Mouse (Mus musculus): ENCODE results near the gene Rab40c. TPM values are rescaled to one million over a fixed set of nuclear protein-coding genes. Genes with fewer than 3 reads are reported as not detected.

Gene Rab40c
- polyA plus RNA-seq, 2 experiments: 3.4 to 6.4 TPM

DNA sequence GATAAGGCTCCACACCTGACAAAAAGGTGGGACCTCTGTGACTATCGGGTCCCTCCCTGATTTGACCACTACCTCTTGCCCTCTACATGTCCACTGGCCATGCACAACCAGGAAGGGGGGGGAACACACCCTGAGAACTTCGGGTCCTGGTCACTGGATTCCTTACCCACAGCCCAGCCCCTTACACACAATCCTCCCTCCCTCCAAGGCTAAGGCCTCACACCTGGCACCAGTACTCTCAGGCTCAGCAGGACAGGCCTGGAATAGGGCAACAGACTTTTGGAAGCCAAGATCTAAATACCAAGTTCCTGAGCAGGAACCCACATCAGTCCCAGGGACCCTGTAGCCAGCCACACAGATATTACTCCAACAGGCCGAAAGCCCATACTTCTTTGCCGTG lies 80.6 kb downstream of the Rab40c start:
- Histone ChIP-seq H3K27ac (no peak overlapping the region), H3K4me2 (ENCODE audit: low read depth) (no peak overlapping the region), H3K4me1 (replicated peaks; ENCODE audit: control insufficient read depth in 2 of 2, insufficient read depth in 2 of 2, low read length in 1 of 2) (peaks cover 12 to 14% of the 10 kb centered on the region in 2 experiments), H3K27me3 (ENCODE audit: control insufficient read depth, insufficient read depth, low read length) (no peaks in the 10 kb centered on the region), H3K9ac (replicated peaks) (no peak overlapping the region), H3K9me3 (ENCODE audit: control insufficient read depth, low read length) (no peaks in the 10 kb centered on the region), H3K36me3 (replicated peaks; ENCODE audit: control insufficient read depth, insufficient read depth, low read depth) (peaks cover 32% of the 10 kb centered on the region), H3K4me3 (ENCODE audit: insufficient read depth in 1 of 2, low read depth in 2 of 2, low read length in 2 of 2) (no peak overlapping the region)
- no peak for ATAC-seq (ENCODE audit: insufficient read depth)
- no peak for TF ChIP-seq EP300 (IDR thresholded peaks at IDR 0.05; ENCODE audit: low read depth)
- no peak for TF ChIP-seq CTCF (IDR thresholded peaks at IDR 0.05; ENCODE audit: low read depth)
- WGBS (ENCODE audit: insufficient replicate concordance): 75% methylated on average over 4 of the region's 4 CpGs
- no peak for DNase-seq (ENCODE audit: low read depth in 3 of 3, low spot score in 3 of 3)

DNA sequence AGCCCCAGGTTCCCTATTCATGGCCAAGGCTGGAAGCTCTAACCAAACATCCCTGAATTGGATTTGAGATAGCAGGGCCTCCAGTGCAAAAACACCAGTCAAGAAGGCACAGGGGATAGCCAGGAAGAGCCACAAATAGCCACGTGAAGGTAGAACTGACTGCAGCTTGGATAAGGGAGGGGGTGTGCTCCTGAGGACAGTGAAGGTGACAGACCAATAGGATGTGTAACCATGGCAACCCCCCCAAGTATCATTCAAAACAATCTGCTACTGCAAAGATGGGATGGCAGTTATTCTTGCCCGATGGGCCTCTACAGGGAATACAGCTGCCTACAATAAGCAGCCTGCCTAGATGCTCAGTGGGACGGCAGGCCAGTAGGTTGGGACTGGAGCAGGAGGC lies 82.0 kb downstream of the Rab40c start:
- ATAC-seq (ENCODE audit: insufficient read depth): no peak
- Histone ChIP-seq H3K27me3 (ENCODE audit: control insufficient read depth, insufficient read depth, low read length) (no peaks in the 10 kb centered on the region), H3K4me2 (ENCODE audit: low read depth) (no peak overlapping the region), H3K9me3 (ENCODE audit: control insufficient read depth, low read length) (no peaks in the 10 kb centered on the region), H3K27ac (no peak overlapping the region), H3K9ac (replicated peaks) (no peak overlapping the region), H3K4me1 (replicated peaks; ENCODE audit: control insufficient read depth in 2 of 2, insufficient read depth in 2 of 2, low read length in 1 of 2) (peaks cover 3 to 6% of the 10 kb centered on the region in 2 experiments; a peak in 1 of 4 replicates), H3K4me3 (ENCODE audit: insufficient read depth in 1 of 2, low read depth in 2 of 2, low read length in 2 of 2) (no peak overlapping the region), H3K36me3 (replicated peaks; ENCODE audit: control insufficient read depth, insufficient read depth, low read depth) (peaks cover 32% of the 10 kb centered on the region)
- no peak for DNase-seq (ENCODE audit: low read depth in 3 of 3, low spot score in 3 of 3)
- TF ChIP-seq CTCF (IDR thresholded peaks at IDR 0.05; ENCODE audit: low read depth): no peak
- TF ChIP-seq EP300 (IDR thresholded peaks at IDR 0.05; ENCODE audit: low read depth): no peak
- WGBS (ENCODE audit: insufficient replicate concordance): 51% methylated on average over 3 of the region's 3 CpGs

DNA sequence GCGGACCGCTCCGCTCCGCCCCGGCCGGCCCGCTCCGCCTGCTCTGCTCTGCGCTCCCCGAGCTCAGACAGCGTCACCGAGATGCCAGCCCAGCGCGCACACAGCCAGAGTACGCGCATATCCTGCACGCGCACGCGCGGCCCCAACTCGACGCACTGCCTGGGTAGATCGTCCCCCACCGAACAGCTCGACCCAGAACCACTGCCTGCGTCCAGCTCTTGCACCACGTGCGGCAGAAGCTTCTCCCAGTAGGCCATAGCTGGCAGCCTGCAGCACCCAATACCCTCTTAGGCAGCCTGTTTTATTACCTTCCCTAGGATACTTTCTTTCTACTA lies 82.5 kb downstream of the Rab40c start, which contains the start of gene Rhbdl1:
Gene Rhbdl1 (minus strand): TSS at position 220 of the 335 bp plus-strand sequence.
- Histone ChIP-seq H3K36me3 (replicated peaks; ENCODE audit: control insufficient read depth, insufficient read depth, low read depth) (peaks cover 32% of the 10 kb centered on the region), H3K27ac (no peak within 1 kb of the TSS), H3K9me3 (ENCODE audit: control insufficient read depth, low read length) (no peaks in the 10 kb centered on the region), H3K4me2 (ENCODE audit: low read depth) (peak within 1 kb of the TSS; percentile 53), H3K9ac (replicated peaks) (peak within 1 kb of the TSS; percentile 7; the same call in 1 of the 2 replicates), H3K4me3 (ENCODE audit: insufficient read depth in 1 of 2, low read depth in 2 of 2, low read length in 2 of 2) (peak within 1 kb of the TSS in 1 of 2 experiments; percentile 23; a peak in 2 of 4 replicates), H3K27me3 (ENCODE audit: control insufficient read depth, insufficient read depth, low read length) (no peaks in the 10 kb centered on the region), H3K4me1 (replicated peaks; ENCODE audit: control insufficient read depth in 2 of 2, insufficient read depth in 2 of 2, low read length in 1 of 2) (peaks cover 3 to 6% of the 10 kb centered on the region in 2 experiments; a peak in 1 of 4 replicates)
- ATAC-seq (ENCODE audit: insufficient read depth): no peak
- TF ChIP-seq EP300 (IDR thresholded peaks at IDR 0.05; ENCODE audit: low read depth): no peak
- no peak for DNase-seq (ENCODE audit: low read depth in 3 of 3, low spot score in 3 of 3)
- WGBS (ENCODE audit: insufficient replicate concordance): 10% methylated on average over 24 of the region's 29 CpGs

DNA sequence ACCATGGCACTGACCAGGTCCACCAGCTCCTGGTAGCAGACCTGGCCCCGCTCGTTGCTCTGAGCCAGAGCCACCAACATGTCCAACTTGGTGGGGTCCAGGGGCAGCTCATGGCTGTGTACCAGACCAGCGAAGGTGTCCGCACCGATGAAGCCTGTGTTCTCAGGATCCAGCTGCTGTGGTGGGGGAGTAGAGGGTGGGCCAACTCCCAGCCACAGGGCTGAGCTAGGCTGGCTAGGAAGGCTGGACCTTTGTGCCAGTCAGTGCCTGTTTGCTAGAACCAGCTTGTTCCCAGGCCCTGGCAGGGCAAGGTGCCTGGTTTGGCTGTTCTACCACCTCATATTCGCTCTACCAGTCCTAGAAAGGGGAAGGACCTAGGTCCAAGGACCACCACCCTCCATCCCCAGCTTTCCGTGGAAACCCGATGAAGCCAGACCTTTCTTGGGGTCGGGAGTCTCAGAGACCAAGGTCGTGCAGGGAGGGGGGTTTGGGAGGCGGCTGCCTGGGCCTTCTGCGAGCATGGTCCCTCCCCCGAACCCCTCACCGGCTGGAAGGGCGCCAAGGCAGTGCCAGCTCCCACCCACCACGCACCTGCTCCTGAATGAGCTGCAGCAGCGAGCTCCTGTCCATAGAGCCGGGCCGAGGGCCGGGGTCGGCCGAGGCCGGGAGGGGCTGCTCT lies 83.0 kb downstream of the Rab40c start:
- Histone ChIP-seq H3K4me1 (replicated peaks; ENCODE audit: control insufficient read depth in 2 of 2, insufficient read depth in 2 of 2, low read length in 1 of 2) (peaks cover 7 to 9% of the 10 kb centered on the region in 2 experiments), H3K4me3 (ENCODE audit: insufficient read depth in 1 of 2, low read depth in 2 of 2, low read length in 2 of 2) (peak overlapping the region in 1 of 2 experiments; percentile 23; a peak in 2 of 4 replicates)

DNA sequence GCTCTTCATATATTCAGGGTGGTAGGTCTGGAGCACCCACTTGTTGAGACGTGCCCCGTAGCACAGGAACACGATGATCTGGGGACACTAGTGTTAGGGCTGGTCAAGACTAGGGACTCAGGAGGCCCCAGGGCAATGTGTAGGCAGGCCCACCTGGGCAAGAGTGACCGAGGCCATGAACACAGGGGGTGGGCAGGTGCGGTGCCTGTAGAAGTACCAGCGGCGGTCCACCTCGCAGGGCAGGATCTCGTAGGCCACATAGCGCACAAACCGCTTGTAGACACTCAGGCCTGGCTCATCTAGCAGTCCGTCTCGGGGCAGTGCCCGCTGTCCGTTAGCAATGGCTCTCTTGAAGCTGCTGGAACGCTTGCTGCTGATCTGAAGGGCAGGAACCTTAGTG lies 83.7 kb downstream of the Rab40c start:
- no peak overlapping the region for H3K9ac ChIP-seq (replicated peaks)
- no peak overlapping the region for H3K4me3 ChIP-seq (ENCODE audit: insufficient read depth in 1 of 2, low read depth in 2 of 2, low read length in 2 of 2)
- DNase-seq (ENCODE audit: low read depth in 3 of 3, low spot score in 3 of 3) (no peak), ATAC-seq (ENCODE audit: insufficient read depth) (no peak)
- H3K27ac ChIP-seq: no peak overlapping the region
- H3K4me1 ChIP-seq (replicated peaks; ENCODE audit: control insufficient read depth in 2 of 2, insufficient read depth in 2 of 2, low read length in 1 of 2): peaks cover 9 to 13% of the 10 kb centered on the region in 2 experiments
- H3K36me3 ChIP-seq (replicated peaks; ENCODE audit: control insufficient read depth, insufficient read depth, low read depth): peaks cover 27% of the 10 kb centered on the region
- TF ChIP-seq EP300 (IDR thresholded peaks at IDR 0.05; ENCODE audit: low read depth) (no peak), CTCF (IDR thresholded peaks at IDR 0.05; ENCODE audit: low read depth) (no peak)
- 81% methylated on average over 16 of the region's 16 CpGs for WGBS (ENCODE audit: insufficient replicate concordance)
- H3K9me3 ChIP-seq (ENCODE audit: control insufficient read depth, low read length): no peaks in the 10 kb centered on the region
- no peak overlapping the region for H3K4me2 ChIP-seq (ENCODE audit: low read depth)
- H3K27me3 ChIP-seq (ENCODE audit: control insufficient read depth, insufficient read depth, low read length): no peaks in the 10 kb centered on the region

More for the DNA sequence above, 83.0 kb downstream of the Rab40c start:
- no peak for TF ChIP-seq CTCF (IDR thresholded peaks at IDR 0.05; ENCODE audit: low read depth)
- no peak for TF ChIP-seq EP300 (IDR thresholded peaks at IDR 0.05; ENCODE audit: low read depth)
- ATAC-seq (ENCODE audit: insufficient read depth): no peak
- H3K9ac ChIP-seq (replicated peaks): peak overlapping the region; percentile 7; the same call in 1 of the 2 replicates
- no peaks in the 10 kb centered on the region for H3K9me3 ChIP-seq (ENCODE audit: control insufficient read depth, low read length)
- H3K27ac ChIP-seq: no peak overlapping the region
- peak overlapping the region; percentile 53 for H3K4me2 ChIP-seq (ENCODE audit: low read depth)
- DNase-seq (ENCODE audit: low read depth in 3 of 3, low spot score in 3 of 3): no peak
- WGBS (ENCODE audit: insufficient replicate concordance): 26% methylated on average over 21 of the region's 23 CpGs
- H3K27me3 ChIP-seq (ENCODE audit: control insufficient read depth, insufficient read depth, low read length): no peaks in the 10 kb centered on the region
- H3K36me3 ChIP-seq (replicated peaks; ENCODE audit: control insufficient read depth, insufficient read depth, low read depth): peaks cover 29% of the 10 kb centered on the region
